Mouse (Mus musculus): ENCODE data around the gene Rabl6.

DNA sequence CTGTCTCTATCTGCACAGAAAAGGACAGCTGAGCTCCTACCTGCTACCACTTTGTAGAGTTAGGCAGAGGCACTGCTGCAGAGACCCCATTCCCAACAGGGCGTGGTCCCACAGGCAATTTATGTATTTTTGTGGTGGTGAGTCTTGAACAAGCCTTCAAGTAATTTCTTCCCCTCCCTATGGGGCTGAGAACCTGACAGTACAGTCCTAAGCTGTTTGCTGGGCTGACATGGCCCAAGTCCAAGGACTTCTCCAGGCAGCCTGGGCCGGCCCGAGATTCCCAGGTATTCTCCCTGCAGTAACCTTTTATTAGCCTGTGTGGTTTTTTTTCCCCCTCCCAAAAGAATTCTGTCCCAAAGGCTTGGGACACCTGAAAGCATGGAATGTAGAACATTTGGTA lies 24.2 kb downstream of the Rabl6 start:
- TF ChIP-seq CTCF (IDR thresholded peaks at IDR 0.05; ENCODE audit: borderline replicate concordance, extremely low read depth, insufficient read depth, insufficient read length) (no peak), POLR2A (IDR thresholded peaks at IDR 0.05; ENCODE audit: borderline replicate concordance, extremely low read depth, insufficient read depth, insufficient read length, poor library complexity, severe bottlenecking) (no peak)

All from brain, embryonic 14.5 days (tissue).